Mouse (Mus musculus) midbrain, embryonic 13.5 days (tissue): ENCODE results near the gene 4930539E08Rik. TPM values are rescaled to one million over a fixed set of nuclear protein-coding genes. Genes with fewer than 3 reads are reported as not detected.
A peak's percentile ranks its signal among the peaks of the same experiment; 100 is the strongest.

ENCODE experiments used
- ATAC-seq: fragments of 200-750 bp; cut with Nextera tagmentation; 2 replicates; pipeline ENCODE4 v1.8.0; 2017; ENCODE audit warnings: mild to moderate bottlenecking, moderate TSS enrichment, moderate library complexity
- H3K27ac ChIP-seq: fragments of 300-500 bp; sonication (generic); 2 replicates; pipeline ENCODE4 v1.5.1; 2015; ENCODE audit warnings: inconsistent platforms, mild to moderate bottlenecking, moderate library complexity
- H3K27me3 ChIP-seq: fragments of 300-500 bp; sonication (generic); 2 replicates; pipeline ENCODE4 v1.6.1; 2015; ENCODE audit warnings: mild to moderate bottlenecking, inconsistent platforms
- H3K36me3 ChIP-seq: fragments of 300-500 bp; sonication (generic); 2 replicates; pipeline ENCODE4 v1.6.1; 2015; ENCODE audit warnings: mild to moderate bottlenecking, inconsistent platforms
- H3K4me1 ChIP-seq: fragments of 300-500 bp; sonication (generic); replicated peaks from 2 replicates; pipeline ENCODE4 v1.6.1; 2015; ENCODE audit warnings: inconsistent platforms
- H3K4me2 ChIP-seq: fragments of 300-500 bp; sonication (generic); replicated peaks from 2 replicates; pipeline ENCODE4 v1.6.1; 2015; ENCODE audit warnings: moderate library complexity, mild to moderate bottlenecking, inconsistent platforms
- H3K4me3 ChIP-seq: fragments of 300-500 bp; sonication (generic); replicated peaks from 2 replicates; pipeline ENCODE4 v1.5.1; 2015; ENCODE audit warnings: mild to moderate bottlenecking, inconsistent platforms
- H3K9ac ChIP-seq: fragments of 300-500 bp; sonication (generic); replicated peaks from 2 replicates; pipeline ENCODE4 v1.6.1; 2015; ENCODE audit warnings: mild to moderate bottlenecking, inconsistent platforms
- H3K9me3 ChIP-seq: fragments of 300-500 bp; sonication (generic); 2 replicates; pipeline ENCODE4 v1.6.1; 2016; ENCODE audit warnings: mild to moderate bottlenecking, inconsistent platforms
- WGBS: fragments of 180-500 bp; shearing (Covaris S2); methylation state at CpG from one replicate; pipeline ENCODE4 v1.1.7; 2015; 5-methylcytosine and 5-hydroxymethylcytosine counted together
- polyA plus RNA-seq: library from polyadenylated mRNA; unstranded; fragments of >200 nt; fragmentation: Nextera tagmentation; extraction: Ambion mirVana; gene quantifications from 2 replicates; pipeline ENCODE4 v1.2.1, GENCODE M21; 2015

4930539E08Rik gene
- polyA plus RNA-seq, 1 experiment from 2014 or later, result 1.1 TPM

DNA sequence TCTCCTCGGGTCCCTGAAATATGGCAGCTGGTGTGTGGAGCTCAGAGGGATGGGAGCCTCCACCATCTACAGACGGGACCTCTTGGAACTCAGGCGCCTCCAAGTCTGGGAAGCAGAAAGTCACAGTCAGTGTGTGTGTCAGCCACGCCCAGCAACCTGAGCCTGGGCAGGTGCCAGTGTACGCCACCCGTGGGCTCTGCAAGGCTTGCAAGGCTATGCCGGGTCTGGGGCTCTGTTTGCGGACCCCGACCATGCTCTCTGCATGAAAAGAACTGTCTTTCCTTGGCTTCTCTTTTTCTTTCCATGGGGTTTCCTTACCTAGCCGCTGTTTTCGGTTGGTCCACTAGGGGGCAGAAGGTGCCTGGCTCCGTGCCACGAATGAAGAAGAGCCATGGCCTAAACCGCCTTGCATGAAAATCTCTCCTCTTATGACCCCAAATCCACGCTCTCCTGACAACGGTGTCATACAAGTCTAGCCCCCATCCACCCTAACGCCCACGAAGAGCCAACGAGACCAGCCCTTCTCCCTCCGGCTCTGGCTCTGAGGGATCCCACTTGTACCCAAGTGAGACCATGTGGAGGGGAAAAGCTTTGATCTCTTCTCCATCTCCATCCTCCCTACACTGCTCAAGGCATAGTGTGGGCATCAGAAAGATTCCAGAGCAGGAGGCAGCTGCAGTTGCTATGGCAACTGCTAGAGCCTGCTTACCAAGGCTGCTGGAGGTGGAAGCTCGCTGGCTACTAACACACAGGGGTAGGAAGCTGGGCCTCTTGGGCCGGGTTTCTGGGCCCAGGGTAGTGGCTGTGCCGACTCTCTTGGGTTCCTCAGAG, 10.4 kb downstream of the 4930539E08Rik start:
- peak; percentile 94 for ATAC-seq
- peaks cover 8% of the 10 kb centered on the region for H3K27me3 ChIP-seq
- H3K36me3 ChIP-seq, result no peaks in the 10 kb centered on the region
- no peaks in the 10 kb centered on the region for H3K9me3 ChIP-seq
- WGBS, result 20% methylated on average over 23 of the region's 23 CpGs
- 0 out of 2 replicates have a peak overlapping the region, but pooled peaks have one; percentile 20 for H3K9ac ChIP-seq
- H3K4me3 ChIP-seq, result no peak overlapping the region
- peak overlapping the region; percentile 79 for H3K27ac ChIP-seq
- H3K4me1 ChIP-seq, result peaks cover 22% of the 10 kb centered on the region
- H3K4me2 ChIP-seq, result peak overlapping the region; percentile 1

GRCm38 (mm10) chr17:28901559-28901958, 13.6 kb downstream of the 4930539E08Rik start:
- H3K4me2 ChIP-seq, result no peak overlapping the region
- no peak for ATAC-seq
- H3K36me3 ChIP-seq, result no peaks in the 10 kb centered on the region
- no peak overlapping the region for H3K27ac ChIP-seq
- H3K27me3 ChIP-seq, result no peaks in the 10 kb centered on the region
- H3K4me1 ChIP-seq, result peaks cover 27% of the 10 kb centered on the region
- no peak overlapping the region for H3K9ac ChIP-seq
- no peaks in the 10 kb centered on the region for H3K9me3 ChIP-seq
- WGBS, result 71% methylated on average over 4 of the region's 4 CpGs
- H3K4me3 ChIP-seq, result no peak overlapping the region

GRCm38 (mm10) chr17:28899427-28899826, 15.7 kb downstream of the 4930539E08Rik start:
- H3K9me3 ChIP-seq, result no peaks in the 10 kb centered on the region
- H3K27ac ChIP-seq, result no peak overlapping the region
- no peak overlapping the region for H3K4me3 ChIP-seq
- H3K4me2 ChIP-seq, result no peak overlapping the region
- no peaks in the 10 kb centered on the region for H3K36me3 ChIP-seq
- H3K27me3 ChIP-seq, result no peaks in the 10 kb centered on the region
- H3K4me1 ChIP-seq, result peaks cover 15% of the 10 kb centered on the region
- no peak overlapping the region for H3K9ac ChIP-seq
- WGBS, result 83% methylated on average over 19 of the region's 19 CpGs
- ATAC-seq, result no peak

DNA sequence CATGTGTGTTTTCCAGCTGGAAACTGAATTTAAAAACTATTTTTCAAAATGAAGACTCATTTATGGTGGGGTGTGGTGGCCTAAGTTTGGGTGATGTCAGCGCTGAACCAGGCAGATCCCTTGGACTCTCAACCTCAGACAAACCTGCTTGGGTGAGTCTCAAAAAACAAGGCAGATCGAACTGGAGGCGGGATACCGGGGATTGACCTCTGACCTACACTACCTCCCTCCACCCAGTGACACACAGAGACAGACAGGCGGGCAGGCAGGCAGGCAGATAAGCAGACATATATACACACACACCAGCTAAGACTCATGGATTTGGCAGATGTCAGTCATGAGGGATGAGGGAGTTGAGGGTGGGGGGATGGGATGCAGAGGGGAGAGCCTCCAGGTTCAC, 16.9 kb downstream of the 4930539E08Rik start:
- no peaks in the 10 kb centered on the region for H3K9me3 ChIP-seq
- H3K4me2 ChIP-seq, result no peak overlapping the region
- no peaks in the 10 kb centered on the region for H3K36me3 ChIP-seq
- no peak overlapping the region for H3K4me3 ChIP-seq
- H3K4me1 ChIP-seq, result peaks cover 11% of the 10 kb centered on the region; the same call in 1 of the 2 replicates
- ATAC-seq, result no peak
- 61% methylated on average over 5 of the region's 5 CpGs for WGBS
- no peaks in the 10 kb centered on the region for H3K27me3 ChIP-seq
- H3K27ac ChIP-seq, result no peak overlapping the region
- no peak overlapping the region for H3K9ac ChIP-seq

DNA sequence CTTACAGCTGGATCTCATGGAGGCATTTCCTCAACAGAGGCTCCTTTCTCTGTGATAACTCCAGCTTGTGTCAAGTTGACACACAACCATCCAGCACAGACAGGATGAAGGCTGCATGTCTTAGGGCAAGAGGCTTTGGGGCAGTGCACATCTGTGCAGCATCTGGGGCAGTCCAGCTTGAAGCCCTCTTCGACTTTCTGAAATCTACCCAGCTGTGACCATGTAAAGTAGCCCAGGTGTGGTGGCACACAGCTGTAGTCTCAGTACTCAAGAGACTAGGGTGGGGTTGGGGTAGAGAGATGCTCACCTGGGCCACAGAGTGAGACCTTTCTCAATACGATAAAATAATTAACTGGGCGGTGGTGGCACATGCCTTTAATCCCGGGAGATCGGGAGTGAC, 17.3 kb downstream of the 4930539E08Rik start:
- Histone ChIP-seq H3K9me3 (no peaks in the 10 kb centered on the region), H3K4me3 (no peak overlapping the region), H3K4me1 (peaks cover 11% of the 10 kb centered on the region; the same call in 1 of the 2 replicates), H3K36me3 (no peaks in the 10 kb centered on the region), H3K27ac (no peak overlapping the region), H3K4me2 (no peak overlapping the region), H3K9ac (no peak overlapping the region), H3K27me3 (no peaks in the 10 kb centered on the region)
- 86% methylated on average over 5 of the region's 5 CpGs for WGBS
- no peak for ATAC-seq

DNA sequence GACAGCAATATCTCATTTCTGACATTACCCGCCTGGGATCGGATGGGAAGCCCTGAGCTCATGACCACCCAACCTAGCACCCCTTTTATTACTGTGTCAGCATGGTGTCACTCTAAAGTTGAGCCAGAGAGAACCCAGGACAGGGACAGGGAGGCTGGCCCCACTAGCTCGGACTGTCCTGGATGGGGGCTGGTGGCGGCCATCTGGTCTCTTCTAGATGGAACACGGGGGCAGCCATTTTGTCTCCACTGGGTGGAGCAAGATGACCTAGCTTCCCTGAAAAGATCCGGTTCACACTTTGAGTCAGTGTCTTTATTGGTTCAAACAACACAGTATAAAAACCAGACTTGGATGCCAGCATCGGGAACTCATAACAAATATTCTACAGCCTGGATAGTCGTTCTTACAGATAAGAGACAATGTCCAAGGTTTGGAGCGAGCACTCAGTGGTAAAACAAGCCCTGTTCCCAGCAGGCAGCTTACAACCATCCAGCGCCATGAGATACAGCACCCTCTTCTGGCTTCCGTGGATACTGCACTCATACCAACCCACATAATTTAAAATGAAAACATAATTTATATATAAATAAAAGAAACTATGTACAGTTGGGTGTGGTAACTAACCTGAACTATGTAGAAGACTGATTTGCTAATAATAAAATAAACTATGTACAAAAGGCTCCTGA, 18.9 kb downstream of the 4930539E08Rik start:
- H3K4me2 ChIP-seq, result no peak overlapping the region
- no peaks in the 10 kb centered on the region for H3K27me3 ChIP-seq
- H3K36me3 ChIP-seq, result no peaks in the 10 kb centered on the region
- no peak overlapping the region for H3K4me3 ChIP-seq
- ATAC-seq, result no peak
- H3K27ac ChIP-seq, result no peak overlapping the region
- no peak overlapping the region for H3K9ac ChIP-seq
- 93% methylated on average over 11 of the region's 11 CpGs for WGBS
- H3K9me3 ChIP-seq, result no peaks in the 10 kb centered on the region
- peaks cover 11% of the 10 kb centered on the region; the same call in 1 of the 2 replicates for H3K4me1 ChIP-seq

DNA sequence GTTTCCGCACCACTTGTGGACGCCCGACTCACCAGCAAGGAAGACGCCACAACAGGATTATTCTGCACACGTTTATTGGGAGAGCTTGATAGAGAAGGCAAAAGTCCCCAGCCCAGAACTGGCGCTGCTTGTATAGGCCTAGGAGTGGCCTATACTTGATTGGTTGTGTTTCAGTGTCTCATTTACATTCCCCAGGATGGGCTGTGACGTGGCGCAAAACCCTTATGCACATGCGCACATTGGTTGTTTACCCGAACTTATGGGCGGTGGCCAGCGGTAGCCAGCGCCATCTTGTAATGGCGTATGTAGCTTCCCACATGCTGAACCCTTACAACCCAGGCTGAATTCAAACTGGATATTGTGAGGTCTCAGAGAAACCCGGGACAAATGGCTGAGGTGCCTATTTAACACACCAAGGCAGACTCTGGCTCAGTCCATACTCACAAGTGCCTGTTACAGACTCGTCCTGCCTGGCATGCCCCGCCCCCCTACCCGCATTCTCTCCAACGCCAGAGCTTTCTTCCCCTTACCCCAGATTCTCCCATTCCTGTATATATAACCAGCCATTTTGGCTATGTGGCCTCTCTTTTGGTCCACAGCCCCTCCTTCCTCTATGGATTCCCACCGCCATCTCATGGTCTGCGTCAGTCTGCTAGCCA, 19.8 kb downstream of the 4930539E08Rik start:
- Histone ChIP-seq H3K9ac (no peak overlapping the region), H3K4me3 (no peak overlapping the region), H3K9me3 (0 out of 2 replicates have a peak, but pooled peaks cover under 1% of the 10 kb centered on the region), H3K4me1 (peaks cover 11% of the 10 kb centered on the region; the same call in 1 of the 2 replicates), H3K4me2 (no peak overlapping the region), H3K27me3 (no peaks in the 10 kb centered on the region), H3K36me3 (no peaks in the 10 kb centered on the region), H3K27ac (no peak overlapping the region)
- no peak for ATAC-seq
- 94% methylated on average over 21 of the region's 21 CpGs for WGBS

DNA sequence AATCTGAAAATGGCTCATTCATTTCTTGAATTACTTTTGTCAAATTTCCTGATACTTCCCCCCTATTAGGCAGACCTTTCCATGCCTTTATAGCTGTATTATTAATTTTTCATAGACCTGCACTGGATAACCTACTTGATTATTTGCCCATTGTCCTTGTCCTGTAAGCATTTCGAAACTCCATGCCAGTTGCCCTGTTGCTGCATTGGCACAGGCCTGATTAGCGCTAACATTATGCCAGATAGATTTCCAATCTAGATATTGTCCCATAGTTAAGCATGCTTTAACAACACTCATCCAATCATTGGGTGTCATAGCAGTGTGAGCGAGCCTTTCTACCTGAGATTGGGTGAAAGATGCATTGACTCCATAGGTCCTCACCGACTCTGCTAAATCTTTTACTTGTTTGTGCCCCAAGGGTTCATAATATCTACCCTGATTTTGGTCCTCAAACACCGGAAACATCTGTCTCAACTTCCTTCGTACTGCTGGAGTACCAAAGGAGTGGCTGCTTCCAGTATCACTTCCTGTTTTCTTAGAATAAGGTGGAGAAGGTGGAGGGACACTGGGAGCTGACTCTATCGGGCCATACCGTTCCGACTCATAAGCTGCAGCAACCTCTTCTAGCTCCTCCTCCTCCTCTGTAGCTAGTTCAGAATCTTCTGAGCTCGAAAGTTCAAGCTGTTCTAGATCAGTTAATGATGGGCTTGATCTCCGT, 20.9 kb downstream of the 4930539E08Rik start:
- Histone ChIP-seq H3K27me3 (no peaks in the 10 kb centered on the region), H3K9ac (no peak overlapping the region), H3K9me3 (peaks cover 4% of the 10 kb centered on the region; the same call in 1 of the 2 replicates), H3K27ac (no peak overlapping the region), H3K36me3 (no peaks in the 10 kb centered on the region), H3K4me3 (no peak overlapping the region), H3K4me1 (peaks cover 8% of the 10 kb centered on the region; the same call in 1 of the 2 replicates), H3K4me2 (no peak overlapping the region)
- WGBS, result 92% methylated on average over 11 of the region's 11 CpGs
- no peak for ATAC-seq

- no peak overlapping the region for H3K27ac ChIP-seq
- ATAC-seq, result no peak
- peaks cover 2% of the 10 kb centered on the region; the same call in 1 of the 2 replicates for H3K27me3 ChIP-seq
- peaks cover 8% of the 10 kb centered on the region for H3K9me3 ChIP-seq
- H3K36me3 ChIP-seq, result no peaks in the 10 kb centered on the region
- H3K9ac ChIP-seq, result no peak overlapping the region
- H3K4me1 ChIP-seq, result no peaks in the 10 kb centered on the region
- no peak overlapping the region for H3K4me2 ChIP-seq
- 81% methylated on average over 8 of the region's 8 CpGs for WGBS
- no peak overlapping the region for H3K4me3 ChIP-seq
Measured at GRCm38 (mm10) chr17:28886266-28886665, 28.9 kb downstream of the 4930539E08Rik start.

DNA sequence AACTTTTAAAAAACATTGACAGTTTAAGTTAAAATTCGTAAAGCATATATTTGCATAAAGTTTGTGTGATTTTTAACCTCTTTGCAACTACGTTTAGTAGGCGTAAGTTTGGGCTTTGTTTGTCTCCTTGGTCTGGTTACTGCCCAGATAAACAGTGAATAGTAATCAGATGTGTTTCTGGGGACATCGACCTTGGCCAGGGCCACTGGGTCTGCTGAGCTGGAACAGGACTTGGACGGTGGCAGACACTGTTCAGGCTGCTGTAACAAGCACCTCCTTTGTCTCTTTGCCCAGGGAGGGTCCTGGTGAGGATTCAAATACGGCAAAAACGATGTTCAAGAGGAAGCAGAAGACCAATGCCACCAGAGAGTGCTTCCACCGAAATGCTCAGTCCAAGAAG, 29.9 kb downstream of the 4930539E08Rik start:
- no peak for ATAC-seq
- no peak overlapping the region for H3K9ac ChIP-seq
- no peak overlapping the region for H3K4me2 ChIP-seq
- peaks cover 12% of the 10 kb centered on the region; the same call in 1 of the 2 replicates for H3K27me3 ChIP-seq
- H3K4me1 ChIP-seq, result no peaks in the 10 kb centered on the region
- WGBS, result 89% methylated on average over 8 of the region's 8 CpGs
- no peak overlapping the region for H3K27ac ChIP-seq
- peaks cover 7% of the 10 kb centered on the region for H3K9me3 ChIP-seq
- H3K4me3 ChIP-seq, result no peak overlapping the region
- H3K36me3 ChIP-seq, result no peaks in the 10 kb centered on the region

GRCm38 (mm10) chr17:28883941-28884516, 31.1 kb downstream of the 4930539E08Rik start:
- 77% methylated on average over 10 of the region's 10 CpGs for WGBS
- H3K27ac ChIP-seq, result no peak overlapping the region
- H3K4me3 ChIP-seq, result no peak overlapping the region
- no peak overlapping the region for H3K9ac ChIP-seq
- peaks cover 3% of the 10 kb centered on the region; the same call in 1 of the 2 replicates for H3K4me1 ChIP-seq
- H3K27me3 ChIP-seq, result peaks cover 12% of the 10 kb centered on the region; the same call in 1 of the 2 replicates
- no peak overlapping the region for H3K4me2 ChIP-seq
- ATAC-seq, result no peak
- H3K9me3 ChIP-seq, result peaks cover 4% of the 10 kb centered on the region
- H3K36me3 ChIP-seq, result no peaks in the 10 kb centered on the region
